Mouse (Mus musculus) adrenal gland, postnatal 36 days (tissue): ENCODE measurements around the gene Zdhhc1. TPM values are rescaled to one million over a fixed set of nuclear protein-coding genes. Genes with fewer than 3 reads are reported as not detected.
A peak's percentile ranks its signal among the peaks of the same experiment; 100 is the strongest.

Source experiments
- DNase-seq, 2 experiments: peaks; one replicate each; pipeline ENCODE4 v3.0.0; 2021; ENCODE audit warnings: mixed read lengths in 1 of 2
- total RNA-seq, 2 experiments: library from RNA; stranded (reverse); gene quantifications; 2 replicates each; pipeline ENCODE4 v1.2.3; 2021

The Zdhhc1 gene
- total RNA-seq, 2 experiments from 2014 or later = 16.0 to 17.7 TPM

- no peak for DNase-seq
Observed at GRCm38 (mm10) chr8:105477792-105478191, 18.9 kb downstream of the Zdhhc1 start.

- peak; percentile 67 to 70 for DNase-seq
Observed at GRCm38 (mm10) chr8:105476628-105477413, 19.9 kb downstream of the Zdhhc1 start.

GRCm38 (mm10) chr8:105476161-105476560 lies 20.5 kb downstream of the Zdhhc1 start:
- DNase-seq = no peak

DNA sequence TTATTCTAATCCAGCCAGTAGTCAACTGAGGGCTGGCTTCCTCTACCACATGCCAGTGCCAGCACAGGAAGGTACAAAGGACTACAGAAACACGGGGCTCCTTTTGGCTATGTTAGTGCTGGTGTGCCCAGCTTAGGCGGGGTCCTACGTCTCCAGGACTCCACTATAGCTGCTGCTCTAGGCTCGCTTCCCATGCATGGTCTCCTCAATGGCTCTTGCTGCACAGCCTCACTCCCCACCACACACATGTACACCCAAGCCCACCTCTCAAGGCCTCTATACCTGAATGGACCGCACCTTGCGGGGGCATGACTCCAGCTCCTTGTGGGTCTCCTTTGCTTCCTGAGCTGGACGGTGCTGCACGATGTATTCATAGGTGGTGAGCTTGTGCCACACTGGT lies 21.0 kb downstream of the Zdhhc1 start:
- DNase-seq = no peak

GRCm38 (mm10) chr8:105475254-105475653 lies 21.4 kb downstream of the Zdhhc1 start:
- DNase-seq = no peak

- DNase-seq = no peak
Observed at GRCm38 (mm10) chr8:105474680-105475079, 22.0 kb downstream of the Zdhhc1 start.

DNA sequence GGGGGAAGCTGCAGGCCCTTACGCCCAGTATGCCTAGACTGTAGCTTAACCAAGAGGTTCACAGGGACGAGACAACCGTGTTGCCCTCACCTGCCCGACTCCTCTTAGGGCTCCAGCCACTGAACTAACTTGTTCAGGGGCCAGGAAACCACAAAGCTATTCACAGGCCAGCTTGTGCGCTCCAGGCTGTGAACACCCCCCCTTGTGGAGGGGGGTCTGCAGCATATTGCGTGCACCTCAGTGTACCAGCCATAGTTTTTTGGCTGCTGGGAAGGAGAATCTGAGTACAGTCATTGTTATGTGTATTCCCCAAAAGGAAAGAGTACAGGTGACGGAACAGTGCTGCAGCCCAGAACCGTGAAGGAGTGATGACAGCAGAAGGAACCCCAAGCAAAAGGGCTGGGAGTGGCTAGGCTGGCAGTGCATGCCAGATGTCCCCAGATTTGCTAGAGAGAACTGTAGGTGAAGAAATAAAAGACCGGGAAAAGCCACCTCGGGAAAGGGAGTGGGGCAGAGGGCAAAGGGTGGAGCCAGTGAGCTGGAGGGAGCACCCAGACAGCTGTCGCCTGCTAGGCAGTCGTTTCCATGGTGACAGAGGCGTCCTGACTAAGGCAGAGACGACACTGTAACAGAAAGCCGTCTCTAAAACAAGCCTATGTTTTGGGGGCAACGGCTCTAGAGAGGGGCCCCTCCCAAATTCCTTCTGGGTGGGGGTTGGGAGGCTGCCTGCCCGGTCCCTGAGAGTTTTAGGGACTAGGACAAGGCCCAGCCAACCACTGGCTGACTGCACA lies 22.7 kb downstream of the Zdhhc1 start:
- peak; percentile 37 to 63 for DNase-seq

GRCm38 (mm10) chr8:105472983-105473382 lies 23.7 kb downstream of the Zdhhc1 start:
- DNase-seq = no peak

DNA sequence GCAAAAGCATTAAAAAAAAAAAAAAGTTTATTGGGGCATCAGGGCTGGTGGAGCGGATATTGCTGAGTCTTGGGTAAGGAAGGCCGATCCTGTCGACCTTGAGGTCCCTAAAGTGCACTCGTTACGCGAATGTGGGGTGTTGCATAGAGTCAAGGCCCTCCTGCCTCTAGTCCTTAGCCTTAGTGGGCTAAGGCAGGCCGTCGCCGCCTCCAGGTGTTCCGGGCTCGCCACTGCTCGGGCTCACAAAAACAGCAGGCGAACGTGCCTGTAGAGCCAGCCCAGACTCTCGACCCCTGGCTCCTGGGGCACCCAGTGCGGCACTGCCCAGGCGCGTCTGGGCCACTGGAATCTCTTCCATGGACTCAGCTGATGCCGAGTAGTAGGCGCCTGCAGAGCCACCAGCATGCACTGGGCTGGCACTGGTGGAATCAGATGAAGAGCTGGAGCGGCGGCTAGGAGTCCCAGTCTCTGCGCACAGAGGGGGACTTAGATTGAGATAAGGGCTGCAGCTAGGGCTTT lies 24.2 kb downstream of the Zdhhc1 start:
- no peak for DNase-seq

DNA sequence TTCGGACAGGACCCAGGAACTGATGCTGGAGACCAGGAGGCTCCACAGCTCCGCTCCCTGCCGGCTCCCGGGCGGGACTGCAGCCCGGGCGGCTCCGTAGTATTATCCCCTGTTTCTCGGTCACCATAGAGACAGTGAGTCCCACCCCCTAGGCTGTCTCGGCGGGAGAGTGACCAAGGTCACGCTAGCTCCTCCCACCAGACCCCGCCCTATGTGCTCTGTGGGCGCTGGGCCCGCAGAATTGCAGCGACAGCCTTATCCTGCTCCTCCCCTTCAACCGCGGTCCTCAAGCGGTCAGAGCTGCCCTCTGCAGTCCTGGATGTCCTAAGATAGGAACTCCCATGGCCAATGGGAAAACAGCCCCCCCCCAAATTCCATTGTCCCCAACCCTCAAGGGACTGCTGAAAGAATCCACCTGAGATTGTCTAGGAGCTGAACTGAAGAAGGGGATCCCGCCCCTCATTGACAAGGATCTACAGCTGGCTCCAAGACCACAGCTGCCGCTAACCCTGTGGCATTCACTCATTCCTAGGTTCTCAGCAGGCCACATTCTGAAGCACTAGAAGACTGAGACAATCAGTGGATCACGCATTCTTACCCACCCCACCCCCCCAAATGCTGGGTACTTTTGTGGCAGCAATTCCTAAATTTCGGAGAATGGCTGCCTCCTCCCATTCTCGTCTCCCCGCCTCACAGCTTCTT lies 25.2 kb downstream of the Zdhhc1 start, which contains the start of gene Tppp3:
Gene Tppp3, minus strand, starts transcription at position 213 of the 702 bp plus-strand sequence.
- DNase-seq = peak; percentile 93 to 94

DNA sequence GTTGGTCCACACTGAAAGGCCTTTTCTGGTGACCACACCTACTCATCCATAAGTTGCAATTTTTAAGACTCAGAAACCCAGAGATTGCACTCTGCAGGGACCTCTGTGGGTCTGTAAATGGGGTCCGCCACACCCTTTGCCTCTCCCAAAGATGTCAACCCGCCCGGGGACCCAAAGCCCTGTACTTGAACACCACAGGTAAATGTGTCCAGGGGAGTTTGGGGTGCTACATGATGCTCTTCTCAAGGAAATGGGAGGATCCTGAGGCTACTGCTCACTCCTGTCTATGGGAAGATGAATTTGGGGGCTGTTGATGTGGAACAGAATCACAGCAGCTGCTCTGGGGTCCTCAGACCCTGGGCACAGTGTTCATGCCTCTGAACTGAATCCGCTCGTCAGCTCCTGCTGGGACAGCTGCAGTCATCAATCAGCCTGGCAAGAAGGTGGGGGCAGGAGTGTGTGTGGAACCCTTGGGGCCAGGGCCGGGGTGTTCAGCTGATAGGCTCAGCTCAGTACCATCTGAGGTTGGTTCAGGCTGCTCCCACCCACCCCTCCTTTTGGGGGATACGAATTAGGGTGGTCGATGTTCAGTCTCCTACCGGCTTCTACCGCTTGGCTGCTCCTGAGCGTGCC lies 25.9 kb downstream of the Zdhhc1 start:
- no peak for DNase-seq

DNA sequence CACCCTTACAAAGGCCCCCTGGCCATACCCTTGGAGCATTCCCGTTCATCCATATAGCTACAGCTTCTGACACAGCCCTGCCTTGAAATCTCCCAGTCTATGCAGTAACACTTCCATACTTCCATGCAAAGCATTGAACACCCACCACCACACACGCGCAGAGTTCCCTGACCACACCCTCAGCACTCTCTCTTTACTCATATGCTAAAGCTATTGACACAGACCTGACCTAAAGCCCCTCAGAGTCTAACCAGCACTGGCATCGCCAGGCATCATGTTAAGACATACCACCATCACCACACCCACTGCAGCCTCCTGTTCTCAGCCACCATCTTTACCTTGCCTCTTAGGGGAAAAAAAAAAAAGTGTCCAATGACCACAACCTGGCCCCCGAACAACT lies 26.4 kb downstream of the Zdhhc1 start:
- no peak for DNase-seq

GRCm38 (mm10) chr8:105469816-105470215 lies 26.9 kb downstream of the Zdhhc1 start:
- DNase-seq = no peak

GRCm38 (mm10) chr8:105469041-105469695 lies 27.5 kb downstream of the Zdhhc1 start:
- no peak for DNase-seq

- no peak for DNase-seq
Observed at GRCm38 (mm10) chr8:105468002-105468720, 28.5 kb downstream of the Zdhhc1 start.

- no peak for DNase-seq
Observed at GRCm38 (mm10) chr8:105467396-105467985, 29.2 kb downstream of the Zdhhc1 start.

DNA sequence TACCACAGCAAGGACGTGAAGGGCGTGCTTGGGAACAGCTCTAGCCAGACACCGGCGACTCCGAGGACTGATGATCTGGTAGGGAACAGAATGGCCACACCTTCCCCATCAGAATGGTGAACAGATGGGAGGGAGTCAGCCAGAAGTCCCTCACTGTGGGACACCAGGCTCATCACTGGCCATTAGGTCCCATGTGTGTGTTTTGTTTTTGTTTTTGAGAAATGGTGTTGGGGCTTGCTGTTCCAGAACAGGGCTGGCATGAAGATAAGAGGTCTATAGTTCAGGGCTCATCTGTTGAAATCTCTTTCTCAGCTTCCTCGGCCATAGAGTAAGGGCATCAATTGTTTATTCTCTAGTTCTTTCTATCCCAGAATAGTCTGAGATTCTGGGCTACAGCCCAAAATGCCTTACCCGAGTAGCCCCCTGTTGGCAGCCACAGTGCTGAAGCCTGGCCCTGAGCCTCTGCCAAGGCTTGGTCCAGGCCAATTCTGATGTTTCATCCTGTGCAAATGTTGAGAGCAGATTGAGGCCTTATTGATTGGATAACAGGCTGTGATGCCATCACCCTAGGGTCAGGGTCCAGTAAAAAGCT lies 29.9 kb downstream of the Zdhhc1 start:
- DNase-seq = peak in 1 of 2 experiments; percentile 31

- DNase-seq = no peak
Observed at GRCm38 (mm10) chr8:105466246-105466645, 30.5 kb downstream of the Zdhhc1 start.

DNA sequence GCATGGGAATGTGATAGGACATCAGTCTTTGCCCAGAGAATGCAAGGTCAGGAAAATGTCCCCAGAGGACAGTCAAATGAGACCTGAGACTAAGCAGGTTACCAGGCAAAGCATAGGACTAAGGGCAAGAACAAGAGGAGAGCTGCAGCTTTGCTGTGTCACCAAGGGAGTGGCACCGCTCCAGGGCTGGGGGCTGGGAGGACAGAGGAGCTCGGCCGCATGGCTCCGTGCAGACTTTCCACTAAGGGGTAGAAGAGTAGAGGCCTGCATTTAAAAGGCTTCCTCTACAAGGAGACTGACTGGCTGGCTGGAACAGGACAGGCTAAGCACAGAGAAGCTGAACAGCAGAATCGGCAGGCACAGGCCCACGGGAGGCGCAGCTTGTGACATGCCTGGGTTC lies 32.1 kb downstream of the Zdhhc1 start:
- DNase-seq = no peak
